Mouse (Mus musculus) right cerebral cortex, postnatal 10 days (tissue): ENCODE measurements around the gene Tinf2.

ENCODE experiments used
- DNase-seq, 2 experiments: peaks; one replicate each; pipeline ENCODE4 v3.0.0; 2021; ENCODE audit warnings: low spot score in 2 of 2

Tinf2 gene

GRCm38 (mm10) chr14:55706051-55706600, 24.5 kb upstream of the Tinf2 start:
- DNase-seq: no peak

- no peak for DNase-seq
Measured at GRCm38 (mm10) chr14:55702761-55703160, 21.1 kb upstream of the Tinf2 start.

- no peak for DNase-seq
Measured at GRCm38 (mm10) chr14:55701131-55701530, 19.5 kb upstream of the Tinf2 start.

- DNase-seq: no peak
Measured at GRCm38 (mm10) chr14:55697226-55697625, 15.6 kb upstream of the Tinf2 start.

GRCm38 (mm10) chr14:55689433-55689832, 7.8 kb upstream of the Tinf2 start:
- DNase-seq: no peak

GRCm38 (mm10) chr14:55682118-55682493, 486 bp upstream of the Tinf2 start:
- DNase-seq: no peak

GRCm38 (mm10) chr14:55677615-55678014, 4.0 kb downstream of the Tinf2 start:
- DNase-seq: no peak

- no peak for DNase-seq
Measured at GRCm38 (mm10) chr14:55672741-55673060, 8.9 kb downstream of the Tinf2 start.

- peak; percentile 95 to 98 for DNase-seq
Measured at GRCm38 (mm10) chr14:55671833-55672740, 9.5 kb downstream of the Tinf2 start, which contains the start of the genes Gmpr2 and Nedd8. Gene Gmpr2 (plus strand): TSS chr14:55671941. Gene Nedd8 (minus strand): TSS chr14:55672124.

- peak in 1 of 2 experiments; percentile 73 for DNase-seq
Measured at GRCm38 (mm10) chr14:55671486-55671832, 10.2 kb downstream of the Tinf2 start.

- no peak for DNase-seq
Measured at GRCm38 (mm10) chr14:55660636-55661035, 21.0 kb downstream of the Tinf2 start.

- DNase-seq: peak; percentile 91
Measured at GRCm38 (mm10) chr14:55659960-55660573, 21.6 kb downstream of the Tinf2 start, which contains the start of gene Mdp1. Gene Mdp1 (minus strand): TSS chr14:55660508.

GRCm38 (mm10) chr14:55658011-55658410, 23.6 kb downstream of the Tinf2 start:
- no peak for DNase-seq

GRCm38 (mm10) chr14:55656935-55657334, 24.7 kb downstream of the Tinf2 start:
- DNase-seq: no peak

- no peak for DNase-seq
Measured at GRCm38 (mm10) chr14:55651528-55651927, 30.1 kb downstream of the Tinf2 start.

- no peak for DNase-seq
Measured at GRCm38 (mm10) chr14:55649884-55650283, 31.7 kb downstream of the Tinf2 start, which contains the start of gene Tssk4. Gene Tssk4 (plus strand): TSS chr14:55650184.

GRCm38 (mm10) chr14:55644261-55644888, 37.2 kb downstream of the Tinf2 start:
- DNase-seq: no peak

- peak; percentile 85 to 86 for DNase-seq
Measured at GRCm38 (mm10) chr14:55643060-55643907, 38.3 kb downstream of the Tinf2 start, which contains the start of gene Tm9sf1. Gene Tm9sf1 (minus strand): TSS chr14:55643806.

- DNase-seq: no peak
Measured at GRCm38 (mm10) chr14:55642679-55643059, 39.0 kb downstream of the Tinf2 start.

GRCm38 (mm10) chr14:55641291-55641690, 40.3 kb downstream of the Tinf2 start:
- no peak for DNase-seq

GRCm38 (mm10) chr14:55640816-55641215, 40.8 kb downstream of the Tinf2 start:
- no peak for DNase-seq
